Mouse (Mus musculus) liver, embryonic 16.5 days (tissue): Measurements from ENCODE around the gene Rasgrp4. TPM values are rescaled to one million over a fixed set of nuclear protein-coding genes. Genes with fewer than 3 reads are reported as not detected.
A peak's percentile ranks its signal among the peaks of the same experiment; 100 is the strongest.
"Not testable (repeated sequence)": the region's sequence is repeated elsewhere in the genome, so short reads cannot be mapped to it uniquely, and the experiment has no call there.

Experiments used
- ATAC-seq: fragments of 200-750 bp; cut with Nextera tagmentation; 2 replicates; pipeline ENCODE4 v1.8.0; 2017; ENCODE audit warnings: low read depth, mild to moderate bottlenecking, moderate number of reproducible peaks, moderate library complexity
- H3K27ac ChIP-seq: fragments of 300-500 bp; sonication (generic); 2 replicates; pipeline ENCODE4 v1.5.1; 2014; ENCODE audit warnings: mild to moderate bottlenecking, low read length
- H3K27me3 ChIP-seq: fragments of 300-500 bp; sonication (generic); 2 replicates; pipeline ENCODE4 v1.6.1; 2014; ENCODE audit warnings: low read depth, low read length, mixed read lengths; ENCODE audit not compliant: control insufficient read depth, insufficient read depth
- H3K36me3 ChIP-seq: fragments of 300-500 bp; sonication (generic); 2 replicates; pipeline ENCODE4 v1.6.1; 2014; ENCODE audit warnings: mild to moderate bottlenecking; ENCODE audit not compliant: control insufficient read depth, insufficient read depth
- H3K4me1 ChIP-seq: fragments of 300-500 bp; sonication (generic); 2 replicates; pipeline ENCODE4 v1.6.1; 2014; ENCODE audit warnings: low read depth, low read length, mixed read lengths; ENCODE audit not compliant: control insufficient read depth
- H3K4me2 ChIP-seq: fragments of 300-500 bp; sonication (generic); 2 replicates; pipeline ENCODE4 v1.6.1; 2014; ENCODE audit warnings: low read depth, low read length, mixed read lengths
- H3K4me3 ChIP-seq: fragments of 300-500 bp; sonication (generic); 2 replicates; pipeline ENCODE4 v1.5.1; 2014; ENCODE audit warnings: low read depth, mild to moderate bottlenecking, low read length
- H3K9ac ChIP-seq: fragments of 300-500 bp; sonication (generic); 2 replicates; pipeline ENCODE4 v1.6.1; 2014; ENCODE audit warnings: low read depth, low read length
- H3K9me3 ChIP-seq: fragments of 300-500 bp; sonication (generic); replicated peaks from 2 replicates; pipeline ENCODE4 v1.6.1; 2016; ENCODE audit warnings: low read length; ENCODE audit not compliant: control insufficient read depth
- WGBS: fragments of 180-500 bp; shearing (Covaris S2); extraction: QIAGEN DNeasy Blood & Tissue Kit; methylation state at CpG from one replicate; pipeline ENCODE4 v1.1.7; 2014; ENCODE audit not compliant: insufficient replicate concordance; 5-methylcytosine and 5-hydroxymethylcytosine counted together
- polyA plus RNA-seq: library from polyadenylated mRNA; unstranded; fragments of >200 nt; fragmentation: Nextera tagmentation; extraction: Ambion mirVana; gene quantifications from 2 replicates; pipeline ENCODE4 v1.2.1, GENCODE M21; 2015

Gene Rasgrp4
- polyA plus RNA-seq, 1 experiment from 2014 or later = 1.2 TPM

- not testable (repeated sequence) for H3K9ac ChIP-seq, H3K4me3 ChIP-seq, H3K27ac ChIP-seq, H3K9me3 ChIP-seq, H3K27me3 ChIP-seq, H3K4me1 ChIP-seq, H3K36me3 ChIP-seq, H3K4me2 ChIP-seq, ATAC-seq
- WGBS = 75% methylated on average over 3 of the region's 4 CpGs
These were observed 4.6 kb downstream of the Rasgrp4 start for GRCm38 (mm10) chr7:29139237-29139636.

- Histone ChIP-seq H3K27ac (no peak overlapping the region), H3K9ac (no peak overlapping the region), H3K4me2 (no peak overlapping the region), H3K4me1 (no peaks in the 10 kb centered on the region), H3K9me3 (no peaks in the 10 kb centered on the region), H3K36me3 (no peaks in the 10 kb centered on the region), H3K27me3 (no peaks in the 10 kb centered on the region), H3K4me3 (no peak overlapping the region)
- no peak for ATAC-seq
- 51% methylated on average over 8 of the region's 8 CpGs for WGBS
These were observed 6.8 kb downstream of the Rasgrp4 start for GRCm38 (mm10) chr7:29141416-29141815.

GRCm38 (mm10) chr7:29144006-29144405 is 9.4 kb downstream of the Rasgrp4 start:
- no peak overlapping the region for H3K9ac ChIP-seq
- no peak overlapping the region for H3K27ac ChIP-seq
- H3K4me3 ChIP-seq = no peak overlapping the region
- no peaks in the 10 kb centered on the region for H3K4me1 ChIP-seq
- no peak overlapping the region for H3K4me2 ChIP-seq
- H3K36me3 ChIP-seq = no peaks in the 10 kb centered on the region
- no peaks in the 10 kb centered on the region for H3K27me3 ChIP-seq
- no peak for ATAC-seq
- no peaks in the 10 kb centered on the region for H3K9me3 ChIP-seq
- WGBS = 57% methylated on average over 4 of the region's 4 CpGs

GRCm38 (mm10) chr7:29146625-29147367 is 12.1 kb downstream of the Rasgrp4 start:
- no peaks in the 10 kb centered on the region for H3K36me3 ChIP-seq
- no peak overlapping the region for H3K9ac ChIP-seq
- 64% methylated on average over 7 of the region's 7 CpGs for WGBS
- H3K4me3 ChIP-seq = no peak overlapping the region
- no peaks in the 10 kb centered on the region for H3K9me3 ChIP-seq
- no peak overlapping the region for H3K4me2 ChIP-seq
- no peaks in the 10 kb centered on the region for H3K4me1 ChIP-seq
- H3K27me3 ChIP-seq = no peaks in the 10 kb centered on the region
- no peak overlapping the region for H3K27ac ChIP-seq
- ATAC-seq = no peak

GRCm38 (mm10) chr7:29148771-29149170 is 14.1 kb downstream of the Rasgrp4 start:
- WGBS = 71% methylated on average over 15 of the region's 15 CpGs
- Histone ChIP-seq H3K27me3 (no peaks in the 10 kb centered on the region), H3K9ac (no peak overlapping the region), H3K27ac (no peak overlapping the region), H3K4me3 (no peak overlapping the region), H3K9me3 (no peaks in the 10 kb centered on the region; the same call in 1 of the 2 replicates), H3K36me3 (no peaks in the 10 kb centered on the region), H3K4me1 (no peaks in the 10 kb centered on the region), H3K4me2 (no peak overlapping the region)
- no peak for ATAC-seq

GRCm38 (mm10) chr7:29151486-29151885 is 16.8 kb downstream of the Rasgrp4 start:
- Histone ChIP-seq H3K27me3 (no peaks in the 10 kb centered on the region), H3K9ac (no peak overlapping the region), H3K27ac (no peak overlapping the region), H3K4me3 (no peak overlapping the region), H3K4me2 (no peak overlapping the region), H3K36me3 (peaks cover 3% of the 10 kb centered on the region; the same call in 1 of the 2 replicates), H3K9me3 (peaks cover 3% of the 10 kb centered on the region; the same call in 1 of the 2 replicates), H3K4me1 (peaks cover 7% of the 10 kb centered on the region)
- WGBS = 57% methylated on average over 10 of the region's 10 CpGs
- no peak for ATAC-seq

- no peak overlapping the region for H3K27ac ChIP-seq
- H3K9me3 ChIP-seq = peaks cover 3% of the 10 kb centered on the region; the same call in 1 of the 2 replicates
- peaks cover 3% of the 10 kb centered on the region; the same call in 1 of the 2 replicates for H3K36me3 ChIP-seq
- 86% methylated on average over 14 of the region's 14 CpGs for WGBS
- no peak overlapping the region for H3K4me3 ChIP-seq
- H3K27me3 ChIP-seq = peaks cover 6% of the 10 kb centered on the region
- peaks cover 9% of the 10 kb centered on the region for H3K4me1 ChIP-seq
- no peak for ATAC-seq
- no peak overlapping the region for H3K4me2 ChIP-seq
- no peak overlapping the region for H3K9ac ChIP-seq
These were observed 19.5 kb downstream of the Rasgrp4 start for GRCm38 (mm10) chr7:29154018-29154720.

- peak overlapping the region; percentile 34 for H3K27ac ChIP-seq
- H3K4me2 ChIP-seq = peak overlapping the region; percentile 97
- peaks cover 11% of the 10 kb centered on the region for H3K27me3 ChIP-seq
- peaks cover 9% of the 10 kb centered on the region for H3K4me1 ChIP-seq
- WGBS = 9% methylated on average over 34 of the region's 37 CpGs
- H3K4me3 ChIP-seq = peak overlapping the region; percentile 81
- ATAC-seq = peak; percentile 88
- peaks cover 3% of the 10 kb centered on the region; the same call in 1 of the 2 replicates for H3K9me3 ChIP-seq
- H3K36me3 ChIP-seq = peaks cover 3% of the 10 kb centered on the region; the same call in 1 of the 2 replicates
- peak overlapping the region; percentile 76 for H3K9ac ChIP-seq
These were observed 20.7 kb downstream of the Rasgrp4 start for GRCm38 (mm10) chr7:29155196-29155837.
